Mouse (Mus musculus) CH12.LX (cell line): ENCODE results near the gene Sdhb. TPM values are rescaled to one million over a fixed set of nuclear protein-coding genes. Genes with fewer than 3 reads are reported as not detected.

Experiments used
- DNase-seq: peaks from one replicate; pipeline ENCODE4 v3.0.0-alpha.2; 2013; ENCODE audit errors: extremely low read depth
- H3K27ac ChIP-seq: 2 replicates; pipeline ENCODE4 v1.5.1; 2012; ENCODE audit warnings: low read depth, mild to moderate bottlenecking, control low read depth, moderate library complexity; ENCODE audit not compliant: insufficient read depth
- H3K27me3 ChIP-seq: replicated peaks from 2 replicates; pipeline ENCODE3; 2012; ENCODE audit warnings: inconsistent platforms
- H3K36me3 ChIP-seq, 2 experiments: replicated peaks in 1 of 2; 2 replicates each; pipeline versions ENCODE3 to v1.6.1; 2012; ENCODE audit warnings: inconsistent platforms in 1 of 2, low read length in 1 of 2, mild to moderate bottlenecking in 1 of 2, mixed read lengths in 1 of 2, moderate library complexity in 1 of 2; ENCODE audit not compliant: control insufficient read depth in 1 of 2, insufficient read depth in 1 of 2
- H3K4me1 ChIP-seq, 2 experiments: 2 replicates each; pipeline ENCODE4 v1.6.1; 2012; ENCODE audit warnings: inconsistent platforms in 1 of 2, moderate library complexity in 1 of 2; ENCODE audit not compliant: insufficient read depth in 2 of 2, control insufficient read depth in 1 of 2
- H3K4me2 ChIP-seq: 2 replicates; pipeline ENCODE4 v1.6.1; 2012; ENCODE audit warnings: low read depth, mild to moderate bottlenecking, control low read depth; ENCODE audit not compliant: poor library complexity, insufficient read depth, severe bottlenecking
- H3K4me3 ChIP-seq, 3 experiments: fragments of 150-350 bp in 1 of 3; sonication (generic) in 1 of 3; replicated peaks in 1 of 3; 2 replicates each; pipeline versions ENCODE3 to v1.5.1; 2011 to 2012; ENCODE audit warnings: low read depth in 2 of 3, low read length in 2 of 3, mild to moderate bottlenecking in 2 of 3, moderate library complexity in 2 of 3, control low read depth in 1 of 3, improper control_type of control experiment in 1 of 3, inconsistent platforms in 1 of 3, mixed read lengths in 1 of 3; ENCODE audit not compliant: poor library complexity in 1 of 3
- H3K79me2 ChIP-seq: replicated peaks from 2 replicates; pipeline ENCODE4 v1.6.1; 2012; ENCODE audit warnings: mild to moderate bottlenecking, moderate library complexity; ENCODE audit not compliant: control insufficient read depth, poor library complexity, insufficient read depth, severe bottlenecking; ENCODE audit errors: extremely low read depth
- H3K9ac ChIP-seq: 2 replicates; pipeline ENCODE4 v1.6.1; 2012; ENCODE audit warnings: low read depth, mild to moderate bottlenecking, control low read depth, moderate library complexity; ENCODE audit not compliant: insufficient read depth
- H3K9me3 ChIP-seq: replicated peaks from 2 replicates; pipeline ENCODE3; 2012; ENCODE audit warnings: low read length, inconsistent platforms, mixed read lengths
- CTCF ChIP-seq, 2 experiments: IDR thresholded peaks in 1 of 2; conservative IDR thresholded peaks in 1 of 2; 2 replicates each; pipeline ENCODE4 v1.5.1; 2011 to 2012; ENCODE audit warnings: low read depth in 2 of 2, low read length in 2 of 2, improper control_type of control experiment in 1 of 2, inconsistent platforms in 1 of 2, mild to moderate bottlenecking in 1 of 2, moderate library complexity in 1 of 2
- ETS1 ChIP-seq: conservative IDR thresholded peaks from 2 replicates; pipeline ENCODE4 v1.6.1; 2012; ENCODE audit warnings: low read depth, mild to moderate bottlenecking, inconsistent platforms, low read length, improper control_type of control experiment, moderate library complexity
- GABPA ChIP-seq: IDR thresholded peaks from 2 replicates; pipeline ENCODE4 v1.6.1; 2012; ENCODE audit warnings: low read depth, low read length, improper control_type of control experiment, inconsistent platforms; ENCODE audit not compliant: insufficient replicate concordance
- MAX ChIP-seq: IDR thresholded peaks from 2 replicates; pipeline ENCODE4 v1.6.1; 2011; ENCODE audit warnings: low read length, improper control_type of control experiment
- MYC ChIP-seq: IDR thresholded peaks from 2 replicates; pipeline ENCODE4 v1.6.1; 2011; ENCODE audit warnings: low read depth, mild to moderate bottlenecking, improper control_type of control experiment, low read length
- PAX5 ChIP-seq: IDR thresholded peaks from 2 replicates; pipeline ENCODE4 v1.6.1; 2012; ENCODE audit warnings: low read length, inconsistent platforms, mixed read lengths
- POLR2AphosphoS2 ChIP-seq: IDR thresholded peaks from 2 replicates; pipeline ENCODE4 v1.6.1; 2011; ENCODE audit warnings: low read depth, low read length, improper control_type of control experiment
- RAD21 ChIP-seq: IDR thresholded peaks from 2 replicates; pipeline ENCODE4 v1.6.1; 2011; ENCODE audit warnings: low read depth, mild to moderate bottlenecking, low read length, improper control_type of control experiment, moderate library complexity
- TCF12 ChIP-seq: IDR thresholded peaks from 2 replicates; pipeline ENCODE4 v1.6.1; 2014; ENCODE audit warnings: low read depth, mild to moderate bottlenecking, inconsistent platforms, low read length, improper control_type of control experiment
- USF1 ChIP-seq: IDR thresholded peaks from 2 replicates; pipeline ENCODE4 v1.6.1; 2014; ENCODE audit warnings: low read depth, mild to moderate bottlenecking, inconsistent platforms, low read length, improper control_type of control experiment
- USF2 ChIP-seq: conservative IDR thresholded peaks from 2 replicates; pipeline ENCODE4 v1.6.1; 2011; ENCODE audit warnings: low read depth, low read length, improper control_type of control experiment
- ZC3H11A ChIP-seq: IDR thresholded peaks from 2 replicates; pipeline ENCODE4 v1.6.1; 2012; ENCODE audit warnings: low read depth, mild to moderate bottlenecking, inconsistent platforms, low read length, improper control_type of control experiment
- ZKSCAN1 ChIP-seq: IDR thresholded peaks from 2 replicates; pipeline ENCODE4 v1.6.1; 2012; ENCODE audit warnings: low read depth, inconsistent platforms, low read length, improper control_type of control experiment, borderline replicate concordance
- ZMIZ1 ChIP-seq: IDR thresholded peaks from 2 replicates; pipeline ENCODE4 v1.6.1; 2012; ENCODE audit warnings: low read depth, mild to moderate bottlenecking, inconsistent platforms, low read length, improper control_type of control experiment
- ZNF384 ChIP-seq: IDR thresholded peaks from 2 replicates; pipeline ENCODE4 v1.6.1; 2012; ENCODE audit warnings: low read depth, low read length, improper control_type of control experiment, inconsistent platforms
- dilution Hi-C: fragments of 300-500 bp; cut with MboI; formaldehyde crosslinking; loops from 2 replicates; pipeline ENCODE4 v1.14.3; 2020; ENCODE audit warnings: low sequenced_read_pairs; ENCODE audit not compliant: extremely low pct_unique_long_range_greater_than_20kb, extremely low pct_ligation_motif_present
- in situ Hi-C: fragments of 300-500 bp; cut with MboI; formaldehyde crosslinking; loops from 3 replicates; pipeline ENCODE4 v1.14.3; 2019; ENCODE audit warnings: low sequenced_read_pairs, low pct_ligation_motif_present, low pct_unique_long_range_greater_than_20kb, mixed read lengths
- polyA plus RNA-seq: library from polyadenylated mRNA; unstranded; fragments of >175 nt; gene quantifications from 2 replicates; pipeline ENCODE4 v1.2.1, GENCODE M21; 2012; ENCODE audit warnings: low read depth; ENCODE audit not compliant: insufficient read length
- total RNA-seq, 2 experiments: library from RNA; depleted of rRNA; stranded (reverse); fragments of 300-350 nt in 1 of 2; fragments of >200 nt in 1 of 2; gene quantifications; 2 replicates each; pipeline ENCODE4 v1.2.3; 2012 to 2014

Sdhb gene
- total and polyA plus RNA-seq, 3 experiments: 156 to 190 (median 188) TPM

GRCm38 (mm10) chr4:140946048-140946447 is 15.0 kb upstream of the Sdhb start:
- dilution Hi-C loops (no loop called here), in situ Hi-C loops (no loop called here)
- Histone ChIP-seq H3K36me3 (no peaks in the 10 kb centered on the region), H3K4me2 (no peak overlapping the region), H3K4me1 (peaks cover 3 to 15% of the 10 kb centered on the region in 2 experiments; a peak in 3 of 4 replicates), H3K27me3 (peaks cover 22% of the 10 kb centered on the region), H3K27ac (no peak overlapping the region), H3K4me3 (no peak overlapping the region), H3K9me3 (peaks cover 17% of the 10 kb centered on the region), H3K79me2 (no peaks in the 10 kb centered on the region), H3K9ac (no peak overlapping the region)
- DNase-seq: no peak
- TF ChIP-seq MAX: no peak
- TF ChIP-seq USF1: no peak
- TF ChIP-seq ZC3H11A: no peak
- TF ChIP-seq ETS1: no peak
- TF ChIP-seq PAX5: no peak
- no peak for TF ChIP-seq ZKSCAN1
- no peak for TF ChIP-seq TCF12
- no peak for TF ChIP-seq POLR2AphosphoS2

DNA sequence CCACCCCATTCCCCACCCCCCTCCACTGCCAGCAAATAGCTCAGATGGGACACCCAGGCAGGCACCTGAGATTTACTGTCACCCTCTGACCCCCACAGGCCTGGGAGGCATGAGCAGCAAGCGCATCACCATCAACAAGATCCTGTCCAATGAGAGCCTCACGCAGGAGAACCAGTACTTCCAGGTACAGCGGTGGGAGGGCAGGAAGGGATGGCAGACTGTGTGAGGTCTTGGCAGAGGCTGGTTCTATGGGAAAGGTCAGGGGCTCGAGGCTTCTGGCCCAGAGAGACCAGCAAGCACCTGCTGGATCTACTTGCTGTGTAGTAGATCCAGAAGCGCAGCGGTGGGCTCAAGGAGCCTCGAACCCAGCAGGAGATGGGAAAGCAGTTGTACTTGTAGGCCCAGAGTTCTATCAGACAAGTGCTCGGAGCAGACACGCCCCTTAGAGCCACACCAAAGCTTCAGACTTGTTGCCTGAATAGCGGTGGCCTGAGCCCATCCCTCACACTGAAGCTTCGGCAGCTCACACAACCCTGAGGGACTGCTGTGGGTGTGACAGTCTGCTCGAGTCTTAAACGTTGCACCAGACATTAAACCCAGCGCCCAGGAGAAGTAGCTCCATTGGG is 14.3 kb upstream of the Sdhb start:
- Histone ChIP-seq H3K9ac (no peak overlapping the region), H3K36me3 (no peaks in the 10 kb centered on the region), H3K4me1 (peaks cover 5 to 15% of the 10 kb centered on the region in 2 experiments; a peak in 3 of 4 replicates), H3K27me3 (peaks cover 22% of the 10 kb centered on the region), H3K27ac (no peak overlapping the region), H3K79me2 (no peaks in the 10 kb centered on the region), H3K4me2 (no peak overlapping the region), H3K9me3 (peaks cover 17% of the 10 kb centered on the region), H3K4me3 (no peak overlapping the region)
- DNase-seq: no peak
- dilution Hi-C loops (no loop called here), in situ Hi-C loops (no loop called here)
- TF ChIP-seq TCF12 (no peak), ZMIZ1 (no peak), MAX (no peak)

DNA sequence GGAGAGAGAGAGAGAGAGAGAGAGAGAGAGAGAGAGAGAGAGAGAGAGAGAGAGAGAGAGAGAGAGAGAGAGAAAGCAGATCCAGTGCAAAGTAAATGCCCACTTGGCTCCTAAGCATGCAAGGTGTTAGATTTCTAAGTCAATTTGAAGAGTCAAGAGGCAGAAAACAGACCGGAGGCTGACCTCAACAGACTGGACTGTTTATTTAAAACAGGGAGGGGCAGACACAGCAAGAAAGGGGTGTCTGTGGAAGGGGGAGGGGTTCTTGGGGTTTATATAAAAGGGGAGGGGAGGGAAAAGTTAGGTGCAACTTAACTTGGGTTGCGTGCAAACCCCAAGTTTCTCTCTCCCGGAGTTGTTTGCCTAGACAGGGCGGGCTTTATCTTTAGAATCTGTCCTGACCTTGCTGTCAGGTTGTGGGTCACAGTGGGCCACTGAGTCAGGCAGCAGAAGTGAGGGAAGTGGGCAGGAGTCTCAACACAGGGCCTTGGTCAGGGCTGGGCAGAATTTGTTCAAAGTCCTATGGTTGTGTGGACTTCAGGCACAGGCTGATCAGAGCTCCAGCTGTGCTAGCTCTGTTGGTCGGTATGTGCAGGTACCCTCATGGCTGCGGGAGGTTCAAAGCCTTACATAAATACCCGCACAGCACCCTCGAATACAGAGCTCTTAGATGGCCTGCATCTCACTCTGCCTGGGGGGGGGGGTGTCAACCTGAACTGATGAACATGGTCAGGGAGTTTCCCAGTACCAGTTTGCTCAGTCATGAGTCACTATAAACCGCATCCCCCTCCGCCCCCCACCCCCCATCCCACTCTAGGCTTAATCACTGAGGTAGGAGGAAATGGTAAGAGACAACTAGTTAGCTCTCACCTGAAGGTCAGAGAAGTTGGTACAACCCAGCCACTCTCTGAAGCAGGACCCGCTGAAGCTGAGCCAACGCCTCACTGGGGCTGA is 13.2 kb upstream of the Sdhb start:
- Histone ChIP-seq H3K4me1 (peaks cover 6 to 20% of the 10 kb centered on the region in 2 experiments; a peak in 3 of 4 replicates), H3K36me3 (no peaks in the 10 kb centered on the region), H3K9ac (no peak overlapping the region), H3K79me2 (no peaks in the 10 kb centered on the region), H3K4me2 (no peak overlapping the region), H3K27ac (no peak overlapping the region), H3K4me3 (no peak overlapping the region), H3K27me3 (peaks cover 29% of the 10 kb centered on the region), H3K9me3 (peaks cover 17% of the 10 kb centered on the region)
- TF ChIP-seq USF2 (no peak), RAD21 (no peak), GABPA (no peak), ZNF384 (no peak), MYC (no peak), CTCF (conservative IDR thresholded peaks at IDR 0.05 in 1 of 2, IDR thresholded peaks at IDR 0.05 in 1 of 2; ENCODE audit: low read depth in 2 of 2, low read length in 2 of 2) (no peak)
- dilution Hi-C loops (no loop called here), in situ Hi-C loops (no loop called here)
- no peak for DNase-seq
